Comparison of ENCODE assay signal across 26 mouse cellular contexts in the genomic region with DNA sequence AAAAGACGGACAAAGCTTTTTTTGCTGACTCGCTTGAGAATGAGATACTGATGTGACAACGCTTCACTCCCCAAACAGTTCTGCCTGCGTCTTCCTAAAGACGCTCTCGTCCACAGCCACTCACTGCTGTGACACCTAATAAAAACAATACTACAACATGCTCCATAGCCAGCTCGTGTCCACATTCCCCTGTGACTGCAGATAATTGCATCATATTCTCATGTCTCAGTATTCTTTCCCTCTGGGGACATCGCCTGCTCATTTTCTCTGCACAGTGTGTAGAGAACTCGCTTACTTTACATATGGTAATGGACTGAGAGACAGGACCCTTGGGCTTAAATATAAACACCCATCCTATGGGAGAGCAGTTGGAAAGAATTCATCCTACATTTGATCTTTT. TPM values are rescaled to one million over a fixed set of nuclear protein-coding genes. Genes with fewer than 3 reads are reported as not detected.
DNase-seq lines count a peak whose midpoint lies in the region; ATAC-seq and TF ChIP-seq lines count a peak whose summit lies in the region.
"Had no signal": no experiment of that assay in that cellular context is flagged by ENCODE, and none has a peak within 500 bp of the region (broad histone marks: within the 10 kb centered on the region; RNA-seq: fewer than 3 reads in every experiment).

No protein-coding gene starts in this region.

- 0 out of 2 replicates have a peak overlapping the region, but pooled peaks have one; percentile 27 for H3K4me2 ChIP-seq in lung, embryonic 14.5 days
- no peak overlapping the region for H3K4me2 ChIP-seq in lung, postnatal 0 days (replicated peaks; ENCODE audit: low read depth, low read length)
- no peak overlapping the region for H3K4me2 ChIP-seq in midbrain, embryonic 16.5 days (ENCODE audit: low read length)
- H3K4me2 ChIP-seq: embryonic facial prominence, embryonic 13.5 days; forebrain, embryonic 13.5 days; heart, embryonic 12.5 days; heart, embryonic 15.5 days; hindbrain, embryonic 13.5 days had no signal

- H3K27me3 ChIP-seq in lung, embryonic 14.5 days (ENCODE audit: insufficient read depth, low read length), result no peaks in the 10 kb centered on the region
- H3K27me3 ChIP-seq in lung, postnatal 0 days (replicated peaks; ENCODE audit: insufficient read depth, low read length), result no peaks in the 10 kb centered on the region
- no peaks in the 10 kb centered on the region for H3K27me3 ChIP-seq in midbrain, embryonic 16.5 days (ENCODE audit: control insufficient read depth, insufficient read depth, low read depth, low read length)
- H3K27me3 ChIP-seq in midbrain, embryonic 10.5 days (ENCODE audit: low read depth, poor library complexity, severe bottlenecking), result no peaks in the 10 kb centered on the region
- H3K27me3 ChIP-seq: embryonic facial prominence, embryonic 13.5 days; forebrain, embryonic 13.5 days; heart, embryonic 12.5 days; heart, embryonic 15.5 days; hindbrain, embryonic 13.5 days had no signal

- no peak overlapping the region for H3K27ac ChIP-seq in lung, embryonic 14.5 days (ENCODE audit: low read depth)
- H3K27ac ChIP-seq in lung, postnatal 0 days (ENCODE audit: low read length), result no peak overlapping the region
- H3K27ac ChIP-seq in midbrain, embryonic 16.5 days (ENCODE audit: low read length), result no peak overlapping the region
- no peak overlapping the region for H3K27ac ChIP-seq in midbrain, embryonic 10.5 days (replicated peaks)
- H3K27ac ChIP-seq: embryonic facial prominence, embryonic 13.5 days; forebrain, embryonic 10.5 days; forebrain, embryonic 13.5 days; heart, embryonic 15.5 days; hindbrain, embryonic 10.5 days; hindbrain, embryonic 13.5 days had no signal

- H3K4me3 ChIP-seq in lung, embryonic 14.5 days (ENCODE audit: low read depth, low read length), result no peak overlapping the region
- H3K4me3 ChIP-seq in lung, postnatal 0 days (ENCODE audit: low read depth, low read length), result no peak overlapping the region
- no peak overlapping the region for H3K4me3 ChIP-seq in midbrain, embryonic 16.5 days (ENCODE audit: low read depth, low read length)
- H3K4me3 ChIP-seq in midbrain, embryonic 10.5 days, result no peak overlapping the region
- H3K4me3 ChIP-seq: embryonic facial prominence, embryonic 13.5 days; forebrain, embryonic 10.5 days; forebrain, embryonic 13.5 days; heart, embryonic 12.5 days; heart, embryonic 15.5 days; hindbrain, embryonic 10.5 days; hindbrain, embryonic 13.5 days had no signal

- no peak for TF ChIP-seq EP300 in lung, postnatal 0 days (IDR thresholded peaks at IDR 0.05)

- WGBS in lung, embryonic 14.5 days, result 38% methylated on average over 9 of the region's 9 CpGs
- 55% methylated on average over 9 of the region's 9 CpGs for WGBS in lung, postnatal 0 days
- whole genome bisulfite sequencing in midbrain, embryonic 16.5 days, result 76% methylated on average over 9 of the region's 9 CpGs
- 89% methylated on average over 9 of the region's 9 CpGs for WGBS in midbrain, embryonic 10.5 days

- no peaks in the 10 kb centered on the region for H3K9me3 ChIP-seq in lung, embryonic 14.5 days (ENCODE audit: low read depth, low read length)
- no peaks in the 10 kb centered on the region for H3K9me3 ChIP-seq in lung, postnatal 0 days (ENCODE audit: low read length)
- H3K9me3 ChIP-seq in midbrain, embryonic 16.5 days (replicated peaks; ENCODE audit: control insufficient read depth, low read length, poor library complexity, severe bottlenecking), result no peaks in the 10 kb centered on the region
- H3K9me3 ChIP-seq in midbrain, embryonic 10.5 days (replicated peaks), result no peaks in the 10 kb centered on the region
- H3K9me3 ChIP-seq: embryonic facial prominence, embryonic 13.5 days; forebrain, embryonic 10.5 days; forebrain, embryonic 13.5 days; heart, embryonic 12.5 days; heart, embryonic 15.5 days; hindbrain, embryonic 10.5 days; hindbrain, embryonic 13.5 days had no signal

- TF ChIP-seq CTCF in lung, embryonic 14.5 days (IDR thresholded peaks at IDR 0.05; ENCODE audit: low read depth), result no peak
- TF ChIP-seq CTCF in lung, postnatal 0 days (IDR thresholded peaks at IDR 0.05), result no peak

- H3K9ac ChIP-seq in lung, embryonic 14.5 days, result no peak overlapping the region
- H3K9ac ChIP-seq in lung, postnatal 0 days (replicated peaks; ENCODE audit: low read depth), result no peak overlapping the region
- H3K9ac ChIP-seq in midbrain, embryonic 16.5 days (ENCODE audit: low read depth, low read length), result no peak overlapping the region
- H3K9ac ChIP-seq: embryonic facial prominence, embryonic 13.5 days; forebrain, embryonic 13.5 days; heart, embryonic 12.5 days; heart, embryonic 15.5 days; hindbrain, embryonic 13.5 days had no signal

- 0 out of 2 replicates have a peak, but pooled peaks cover 3% of the 10 kb centered on the region for H3K36me3 ChIP-seq in lung, embryonic 14.5 days (ENCODE audit: insufficient read depth)
- no peaks in the 10 kb centered on the region for H3K36me3 ChIP-seq in lung, postnatal 0 days (ENCODE audit: insufficient read depth, low read length)
- no peaks in the 10 kb centered on the region for H3K36me3 ChIP-seq in midbrain, embryonic 16.5 days (ENCODE audit: control insufficient read depth, insufficient read depth, low read length)
- H3K36me3 ChIP-seq in midbrain, embryonic 10.5 days, result no peaks in the 10 kb centered on the region
- H3K36me3 ChIP-seq: embryonic facial prominence, embryonic 13.5 days; forebrain, embryonic 10.5 days; heart, embryonic 12.5 days; heart, embryonic 15.5 days had no signal

- ATAC-seq in lung, embryonic 14.5 days (ENCODE audit: insufficient read depth), result peak; percentile 74
- peak; percentile 74 for ATAC-seq in lung, postnatal 0 days
- ATAC-seq in midbrain, embryonic 16.5 days, result peak; percentile 43; the same call in 1 of the 2 replicates
- ATAC-seq: CD4-positive, CD25-positive, alpha-beta regulatory T cell, adult 4 months; forebrain, embryonic 13.5 days; forebrain, embryonic 16.5 days; hindbrain, embryonic 16.5 days had no signal

- DNase-seq in lung, embryonic 14.5 days, result peak; percentile 84
- DNase-seq in lung, postnatal 10 days, result no peak
- DNase-seq in lung, postnatal 0 days (ENCODE audit: low spot score), result peak; percentile 79
- DNase-seq in lung, postnatal 25 days (ENCODE audit: low spot score), result no peak
- DNase-seq in midbrain, embryonic 10.5 days (ENCODE audit: low spot score), result no peak
- DNase-seq in cerebellum, postnatal 14 days, result no peak
- DNase-seq: adrenal gland, adult 2 months; adrenal gland, postnatal 14 days; cerebellum, adult 11-12 months; cerebellum, adult 9-10 months; cerebellum, postnatal 25 days; gastrocnemius, postnatal 10 days; gastrocnemius, postnatal 36 days; heart, postnatal 10 days; heart, postnatal 36 days had no signal

- H3K4me1 ChIP-seq in lung, embryonic 14.5 days (ENCODE audit: insufficient read depth), result no peaks in the 10 kb centered on the region
- H3K4me1 ChIP-seq in lung, postnatal 0 days (ENCODE audit: insufficient read depth, low read depth, low read length), result no peaks in the 10 kb centered on the region
- H3K4me1 ChIP-seq in midbrain, embryonic 16.5 days (ENCODE audit: control insufficient read depth, insufficient read depth, low read length), result no peaks in the 10 kb centered on the region
- no peaks in the 10 kb centered on the region for H3K4me1 ChIP-seq in midbrain, embryonic 10.5 days
- H3K4me1 ChIP-seq: forebrain, embryonic 10.5 days; heart, embryonic 12.5 days had no signal

RNA-seq across cellular contexts. Expression of a gene that starts 6.6 kb away (rescaled TPM):
- 22.3 and 22.6 TPM in 2 replicates for polyA plus RNA-seq in lung, embryonic 14.5 days (2014; fragmentation: Nextera tagmentation; extraction: Ambion mirVana)
- polyA plus RNA-seq in lung, postnatal 0 days (2015; fragmentation: Nextera tagmentation; extraction: Ambion mirVana), result 16.7 and 19.9 TPM in 2 replicates
- polyA plus RNA-seq in midbrain, embryonic 16.5 days (2015; fragmentation: Nextera tagmentation; extraction: Ambion mirVana), result 6.0 and 7.0 TPM in 2 replicates
- polyA plus RNA-seq in midbrain, embryonic 10.5 days (2016; fragmentation: Nextera tagmentation; extraction: Ambion mirVana), result 23.2 and 24.3 TPM in 2 replicates

Comparison
In these comparisons a context has a peak if more than half of its experiments do, and no peak if none do; other contexts are left out.
1. DNase-seq: peak in lung, embryonic 14.5 days (single experiment) and lung, postnatal 0 days (single experiment); none in lung, postnatal 10 days (single experiment), lung, postnatal 25 days (single experiment), midbrain, embryonic 10.5 days (single experiment) and cerebellum, postnatal 14 days (0 of 2).
2. Peak in every context shown above with its lines, with median percentiles within 50 percentile points of each other: ATAC-seq.